Mouse (Mus musculus): ENCODE results near the gene Sval2. TPM values are rescaled to one million over a fixed set of nuclear protein-coding genes. Genes with fewer than 3 reads are reported as not detected.

The Sval2 gene
- not detected for polyA plus RNA-seq (2014; fragmentation: Illumina TruSeq; extraction: RNeasy Lipid Tissue Mini Kit (QIAGEN cat#74804); ENCODE audit: low read depth, low replicate concordance)

DNA sequence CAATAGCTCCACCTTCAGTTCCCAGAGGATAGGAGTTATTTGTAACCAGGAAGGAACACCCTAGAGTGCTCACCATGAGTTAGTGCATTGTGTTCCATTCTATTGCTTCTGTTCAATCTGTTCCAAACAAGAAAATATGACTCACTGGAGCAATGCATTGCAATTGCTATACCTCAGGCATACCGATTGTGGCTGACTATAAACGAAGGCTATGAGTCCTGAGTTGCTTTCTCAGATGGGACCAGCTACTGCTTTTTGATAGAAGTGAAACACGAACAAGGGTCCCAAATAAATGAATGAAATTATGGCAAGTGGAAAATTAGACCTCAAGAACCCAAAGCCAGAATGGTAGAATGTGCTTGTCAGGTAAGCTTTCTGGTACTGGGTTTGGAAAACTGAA lies at the start of gene Sval2:
TSS of gene Sval2 (plus strand) at position 301 of the 400 bp plus-strand sequence.

DNA sequence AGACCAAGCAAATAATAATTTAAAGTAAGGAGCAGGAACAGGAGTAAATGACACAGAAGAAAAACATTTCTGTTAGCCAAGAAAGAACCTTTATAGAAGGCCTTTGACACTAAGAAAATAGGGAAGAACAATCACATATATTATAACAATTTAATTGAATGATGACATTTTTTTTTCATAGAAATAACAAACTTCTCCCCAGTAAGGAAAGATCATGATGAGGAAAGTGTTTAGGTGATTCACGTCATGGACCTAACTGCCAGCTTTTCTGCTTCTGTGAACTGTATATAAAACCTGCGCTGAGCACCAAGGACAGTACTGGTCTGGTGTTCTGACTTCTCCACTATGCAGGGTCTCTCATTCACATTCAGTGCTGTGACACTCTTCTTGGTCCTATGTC lies 5.6 kb upstream of the Sval2 start, which contains the start of gene Pip:
TSS of gene Pip (plus strand) at position 301 of the 400 bp plus-strand sequence.

Other genes with a start within 250 kb of the Sval2 start
- not detected for gene Ephb6, start 247.5 kb upstream of the Sval2 start, polyA plus RNA-seq (2014; fragmentation: Illumina TruSeq; extraction: RNeasy Lipid Tissue Mini Kit (QIAGEN cat#74804); ENCODE audit: low read depth, low replicate concordance)
- 2.2 TPM for gene Trpv6, start 216.6 kb upstream of the Sval2 start, polyA plus RNA-seq (2014; fragmentation: Illumina TruSeq; extraction: RNeasy Lipid Tissue Mini Kit (QIAGEN cat#74804); ENCODE audit: low read depth, low replicate concordance)
- gene Trpv5, start 172.2 kb upstream of the Sval2 start, polyA plus RNA-seq (2014; fragmentation: Illumina TruSeq; extraction: RNeasy Lipid Tissue Mini Kit (QIAGEN cat#74804); ENCODE audit: low read depth, low replicate concordance), result not detected
- gene Llcfc1, start 168.6 kb upstream of the Sval2 start, polyA plus RNA-seq (2014; fragmentation: Illumina TruSeq; extraction: RNeasy Lipid Tissue Mini Kit (QIAGEN cat#74804); ENCODE audit: low read depth, low replicate concordance), result not detected
- not detected for gene Kel, start 148.7 kb upstream of the Sval2 start, polyA plus RNA-seq (2014; fragmentation: Illumina TruSeq; extraction: RNeasy Lipid Tissue Mini Kit (QIAGEN cat#74804); ENCODE audit: low read depth, low replicate concordance)
- gene Olfr459, start 77.8 kb upstream of the Sval2 start, polyA plus RNA-seq (2014; fragmentation: Illumina TruSeq; extraction: RNeasy Lipid Tissue Mini Kit (QIAGEN cat#74804); ENCODE audit: low read depth, low replicate concordance), result not detected
- not detected for gene Pip, start 5.5 kb upstream of the Sval2 start, polyA plus RNA-seq (2014; fragmentation: Illumina TruSeq; extraction: RNeasy Lipid Tissue Mini Kit (QIAGEN cat#74804); ENCODE audit: low read depth, low replicate concordance)
- 9,611 TPM for gene Sval1, start 98.6 kb downstream of the Sval2 start, polyA plus RNA-seq (2014; fragmentation: Illumina TruSeq; extraction: RNeasy Lipid Tissue Mini Kit (QIAGEN cat#74804); ENCODE audit: low read depth, low replicate concordance)
- gene Sval3, start 115.2 kb downstream of the Sval2 start, polyA plus RNA-seq (2014; fragmentation: Illumina TruSeq; extraction: RNeasy Lipid Tissue Mini Kit (QIAGEN cat#74804); ENCODE audit: low read depth, low replicate concordance), result 11.7 TPM
- not detected for gene Sva, start 185.4 kb downstream of the Sval2 start, polyA plus RNA-seq (2014; fragmentation: Illumina TruSeq; extraction: RNeasy Lipid Tissue Mini Kit (QIAGEN cat#74804); ENCODE audit: low read depth, low replicate concordance)